Mouse (Mus musculus) common myeloid progenitor, adult 5-6 weeks (primary cell): ENCODE results near the gene Ankrd9. TPM values are rescaled to one million over a fixed set of nuclear protein-coding genes. Genes with fewer than 3 reads are reported as not detected.

Experiments used
- ATAC-seq: replicated peaks from 2 replicates; pipeline ENCODE4 v1.8.0; 2016; ENCODE audit warnings: low read depth, mild to moderate bottlenecking, moderate TSS enrichment, inconsistent platforms; ENCODE audit not compliant: poor library complexity, severe bottlenecking
- total RNA-seq: library from RNA; stranded (forward); fragments of 200-1000, 187-1606 nt; gene quantifications from 2 replicates; pipeline ENCODE4 v1.2.3, GENCODE M21; 2017

Ankrd9 gene
- total RNA-seq, 1 experiment from 2014 or later = 4.8 TPM

GRCm38 (mm10) chr12:110991361-110992127 lies 12.7 kb upstream of the Ankrd9 start:
- peak; percentile 85 for ATAC-seq

- ATAC-seq = no peak
Measured at GRCm38 (mm10) chr12:110990500-110990899, 11.7 kb upstream of the Ankrd9 start.

DNA sequence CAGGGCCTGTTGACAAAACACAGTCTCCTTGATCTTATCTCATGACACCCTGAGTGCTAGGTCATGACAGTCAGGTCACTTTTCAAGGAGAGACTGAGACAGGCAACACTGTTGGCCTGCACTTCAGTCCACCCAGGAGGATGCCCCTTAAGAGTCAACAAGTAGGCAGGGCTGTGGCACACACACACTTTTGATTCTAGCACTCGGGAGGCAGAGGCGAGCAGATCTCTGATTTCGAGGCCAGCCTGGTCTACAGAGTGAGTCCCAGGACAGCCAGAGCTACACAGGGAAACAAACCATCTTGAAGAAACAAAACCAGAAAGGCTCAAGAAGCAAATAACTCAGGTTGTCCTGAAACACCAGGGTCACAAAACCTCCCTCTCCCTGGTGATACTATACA lies 10.6 kb upstream of the Ankrd9 start:
- no peak for ATAC-seq

DNA sequence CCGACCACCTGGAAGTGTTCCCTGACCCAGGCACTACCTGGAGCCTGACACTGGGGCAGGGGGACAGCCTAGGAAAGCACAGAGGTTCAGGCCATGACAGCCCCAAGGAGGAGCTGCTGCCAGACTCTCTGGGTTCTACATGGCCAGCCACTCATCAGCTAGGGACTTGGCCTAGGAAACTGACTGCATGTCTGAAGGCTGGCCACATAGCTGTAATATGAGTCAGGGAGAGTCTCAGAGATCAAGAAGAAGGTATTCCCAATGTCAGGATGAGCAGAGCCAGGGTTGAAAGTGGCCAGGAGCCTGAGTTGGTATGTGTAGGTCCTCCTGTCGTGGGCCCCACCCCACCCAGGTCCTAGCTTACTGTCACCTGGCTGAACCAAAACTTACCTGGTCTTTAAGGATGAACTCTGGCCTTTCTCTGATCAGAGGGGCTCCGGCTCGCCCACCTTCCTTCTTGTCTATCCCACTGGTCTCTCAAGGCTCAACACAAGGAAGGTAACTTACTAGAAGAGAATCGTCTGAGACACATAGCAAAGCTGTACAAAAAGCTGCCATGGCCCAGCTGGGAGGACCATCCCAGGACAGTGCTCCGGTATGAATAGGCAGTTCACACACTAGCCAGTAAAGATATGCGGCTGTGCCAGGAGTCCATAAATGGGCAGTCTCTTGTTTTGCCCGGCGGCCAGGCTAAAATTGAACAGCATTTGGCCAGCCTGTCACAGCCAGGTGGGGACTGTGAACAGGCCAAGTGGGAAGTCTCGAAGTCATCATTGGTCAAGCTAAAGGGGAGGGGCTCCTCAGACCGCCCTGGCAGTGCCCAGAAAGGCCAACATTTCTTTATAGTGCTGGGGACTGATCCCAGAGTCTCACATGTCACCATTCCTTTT lies 7.9 kb upstream of the Ankrd9 start:
- ATAC-seq = no peak

GRCm38 (mm10) chr12:110985141-110985540 lies 6.3 kb upstream of the Ankrd9 start:
- ATAC-seq = peak; percentile 74

DNA sequence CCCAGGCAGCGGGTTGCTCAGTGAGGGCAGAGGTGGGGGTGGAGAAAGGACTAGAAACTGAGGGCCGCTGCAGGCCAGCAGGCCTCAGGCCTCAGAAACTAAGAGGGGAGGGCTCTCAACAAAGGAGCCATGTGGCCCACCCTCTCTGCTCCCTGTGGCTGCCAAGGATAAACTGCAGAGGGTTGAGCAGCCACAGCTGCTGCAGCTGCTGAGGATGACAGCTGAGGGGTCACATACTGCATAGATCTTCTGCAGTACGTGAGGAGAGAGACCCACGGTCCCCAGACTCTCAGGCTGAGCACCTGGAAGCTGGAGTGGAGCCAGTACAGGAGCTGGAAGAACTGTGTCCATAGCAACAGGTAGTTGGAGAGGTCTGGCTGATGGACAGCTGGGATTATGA lies 5.8 kb upstream of the Ankrd9 start:
- ATAC-seq = no peak

DNA sequence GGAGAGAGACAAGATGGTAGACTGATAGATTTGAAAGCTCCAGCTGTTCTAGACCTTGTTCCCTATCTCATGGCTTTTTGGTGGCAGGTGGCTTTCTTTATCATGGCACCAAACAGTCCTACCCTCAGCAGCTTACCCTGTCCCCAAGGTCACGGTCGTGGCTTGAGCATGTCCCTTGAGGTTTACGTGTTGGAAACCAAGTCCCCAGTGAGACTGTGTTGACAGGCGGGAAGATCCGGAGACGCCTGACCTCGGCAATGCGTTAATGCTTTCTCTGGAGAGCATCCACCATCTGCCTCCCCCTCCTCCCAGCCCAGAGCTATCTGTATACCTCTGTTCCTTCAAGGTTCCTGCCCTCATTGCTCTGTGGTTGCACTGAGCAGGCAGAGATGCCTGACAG lies 4.9 kb upstream of the Ankrd9 start:
- no peak for ATAC-seq

DNA sequence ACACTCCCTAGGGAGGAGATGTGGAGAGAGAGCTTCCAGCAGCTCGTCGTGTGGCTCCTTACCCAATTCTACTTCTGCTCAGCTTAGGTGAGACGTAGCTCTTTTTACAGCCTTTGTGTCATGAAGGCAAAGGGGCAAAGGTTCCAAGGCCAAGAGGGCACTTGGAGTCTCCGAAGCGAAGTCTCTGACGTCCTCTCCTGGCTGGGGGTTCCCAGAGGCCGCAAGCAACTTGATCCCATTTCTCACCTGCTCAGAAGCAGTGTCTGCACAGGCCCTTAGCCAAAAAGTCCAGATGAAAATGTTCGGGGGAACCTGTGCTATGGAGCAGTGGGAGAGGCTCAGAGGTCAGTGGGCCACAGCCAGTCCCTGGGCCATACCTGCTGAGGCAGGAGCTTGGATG lies 4.2 kb upstream of the Ankrd9 start:
- no peak for ATAC-seq

DNA sequence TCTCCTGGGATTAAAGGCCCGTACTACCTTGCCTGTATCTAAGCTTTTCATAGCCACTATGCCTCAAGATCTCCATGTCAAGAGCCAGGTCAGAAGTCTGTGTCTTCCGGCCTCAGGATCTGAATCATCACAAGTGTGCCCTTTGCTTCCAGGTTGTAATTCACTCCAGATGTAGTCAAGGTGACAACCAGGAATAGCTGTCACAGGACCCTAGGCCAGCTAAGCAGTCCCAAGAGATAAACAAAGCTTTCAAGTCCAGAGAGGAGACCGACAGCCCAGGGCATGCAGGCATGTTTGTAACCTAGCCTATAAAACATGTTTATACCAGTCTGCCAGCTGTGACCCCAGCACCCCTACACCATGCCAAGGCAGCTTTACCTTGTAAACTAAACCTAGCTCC lies 2.9 kb upstream of the Ankrd9 start:
- ATAC-seq = no peak

DNA sequence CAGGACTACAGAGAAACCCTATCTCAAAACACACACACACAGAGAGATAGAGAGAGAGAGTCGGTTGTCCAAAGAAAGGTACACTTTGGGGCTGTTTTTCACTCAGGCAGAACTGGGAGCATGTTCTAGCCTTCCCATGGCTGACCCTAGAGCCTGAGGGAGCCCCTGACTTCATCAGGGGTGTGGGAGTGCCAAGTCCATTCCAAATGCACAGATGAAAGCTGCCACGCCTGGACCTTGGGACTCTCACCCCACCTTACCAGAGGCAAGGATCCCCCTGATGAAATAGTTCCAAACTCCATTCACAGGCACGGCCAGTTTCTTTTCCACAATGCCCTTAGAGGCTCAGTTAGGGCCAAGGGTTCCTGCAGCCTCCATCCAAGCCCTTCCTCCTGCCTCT lies 968 bp upstream of the Ankrd9 start:
- no peak for ATAC-seq

- ATAC-seq = no peak
Measured at GRCm38 (mm10) chr12:110977896-110978606, 789 bp downstream of the Ankrd9 start.

DNA sequence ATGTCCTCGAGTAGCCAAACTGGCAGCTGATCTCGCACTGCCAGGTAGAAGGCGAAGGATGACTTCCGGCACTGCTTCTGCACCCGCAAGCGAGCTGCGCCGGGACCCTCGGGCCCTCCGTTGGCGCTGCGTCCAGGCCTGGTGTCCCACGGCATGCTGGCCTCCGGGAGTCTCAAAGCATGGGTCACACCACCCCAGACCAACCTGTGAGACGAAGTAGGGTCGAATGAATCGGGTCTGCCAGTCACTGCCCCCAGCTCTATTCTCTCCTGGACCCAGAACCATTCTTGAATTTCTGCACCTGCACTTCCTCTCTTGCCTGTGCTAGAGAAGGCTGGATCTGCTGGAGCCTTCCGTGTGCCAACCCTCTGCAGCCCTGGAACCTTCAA lies 1.5 kb downstream of the Ankrd9 start:
- no peak for ATAC-seq

GRCm38 (mm10) chr12:110976589-110977344 lies 2.1 kb downstream of the Ankrd9 start:
- ATAC-seq = no peak

GRCm38 (mm10) chr12:110975838-110976468 lies 2.9 kb downstream of the Ankrd9 start:
- ATAC-seq = no peak

DNA sequence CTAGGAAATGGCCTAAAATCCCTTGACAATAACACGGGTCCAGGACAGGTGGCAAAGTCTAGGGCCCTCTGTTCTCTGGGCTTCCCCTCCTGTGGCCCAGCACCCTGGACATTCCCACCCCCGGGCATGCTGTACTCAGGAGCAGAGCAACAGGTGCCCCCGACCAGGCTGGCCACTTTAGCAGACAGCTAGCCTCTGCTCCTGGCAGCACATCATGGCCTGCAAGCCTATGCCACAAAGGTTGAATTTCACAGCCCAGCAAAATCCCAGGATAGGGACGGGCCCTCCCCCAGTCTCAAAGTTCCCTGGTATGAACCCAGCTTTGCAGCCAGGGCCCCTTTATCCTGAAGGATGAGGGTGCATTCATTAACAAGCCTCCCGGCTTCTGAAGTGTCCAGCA lies 3.5 kb downstream of the Ankrd9 start:
- ATAC-seq = no peak

GRCm38 (mm10) chr12:110974726-110975125 lies 4.1 kb downstream of the Ankrd9 start:
- peak; percentile 46 for ATAC-seq

DNA sequence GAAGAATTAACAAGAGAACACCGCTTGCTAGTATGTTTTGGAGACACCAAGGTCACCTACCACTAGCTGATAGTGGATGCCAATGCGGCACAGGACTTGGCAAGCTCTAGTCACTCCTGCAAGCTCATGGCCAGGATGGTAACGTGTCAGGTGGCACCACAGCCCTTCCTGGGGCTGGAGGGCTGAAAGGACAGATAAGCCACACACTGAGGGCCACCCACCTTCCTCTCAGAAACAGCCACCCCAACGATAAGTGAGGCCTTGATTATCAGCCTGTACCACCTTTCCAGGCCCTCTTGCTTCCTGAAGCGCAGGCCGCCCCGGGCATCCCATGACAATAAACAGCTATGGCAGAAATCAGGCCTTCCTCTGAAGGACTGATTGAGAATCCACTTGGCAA lies 4.5 kb downstream of the Ankrd9 start:
- ATAC-seq = peak; percentile 66

GRCm38 (mm10) chr12:110973829-110974228 lies 5.0 kb downstream of the Ankrd9 start:
- no peak for ATAC-seq

DNA sequence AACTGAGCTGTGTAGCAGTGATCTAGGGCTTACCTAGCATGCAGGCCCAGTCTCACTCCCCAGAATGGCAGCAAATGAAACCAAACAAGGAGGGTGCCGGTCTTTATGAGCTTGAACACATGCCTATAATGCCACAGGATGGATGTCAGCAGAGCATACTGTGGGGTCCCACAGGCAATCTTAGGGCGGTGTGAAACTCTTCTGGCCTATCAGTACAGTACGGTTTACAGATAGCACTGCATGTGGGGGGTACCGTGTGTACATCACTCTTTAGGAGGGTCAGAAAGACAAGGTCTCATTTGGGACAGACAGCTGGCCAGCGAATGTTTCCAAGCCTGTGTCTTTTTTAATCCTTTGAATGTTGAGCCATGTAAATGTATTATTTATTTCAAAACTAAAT lies 6.9 kb downstream of the Ankrd9 start:
- no peak for ATAC-seq

DNA sequence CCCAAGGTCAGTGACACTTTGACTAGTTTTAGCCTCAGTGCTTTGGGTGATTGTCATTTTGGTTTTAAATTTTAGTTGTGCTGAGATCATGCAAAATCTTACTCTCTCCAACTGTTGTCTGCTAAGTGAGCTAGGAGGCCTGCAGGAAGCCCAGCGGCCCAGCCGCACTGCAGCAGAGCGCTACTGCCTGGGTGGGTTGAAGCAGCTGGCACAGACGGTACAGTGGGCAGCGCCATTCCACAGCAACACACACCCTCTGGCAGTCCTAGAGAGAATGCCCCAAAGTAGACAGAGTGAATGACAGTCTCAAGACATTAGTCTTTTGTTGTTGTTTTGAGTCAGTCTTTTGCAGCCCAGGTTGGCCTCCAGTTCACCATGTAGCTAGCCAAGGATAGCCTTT lies 8.4 kb downstream of the Ankrd9 start:
- ATAC-seq = no peak
